Mouse (Mus musculus): ENCODE data around the gene Ccdc88c.
A peak's percentile ranks its signal among the peaks of the same experiment; 100 is the strongest.

Gene Ccdc88c

GRCm38 (mm10) chr12:100977958-100978725 is 50.7 kb downstream of the Ccdc88c start:
- DNase-seq (ENCODE audit: extremely low spot score, low read depth, low spot score), result no peak

GRCm38 (mm10) chr12:100977551-100977950 is 51.3 kb downstream of the Ccdc88c start:
- DNase-seq (ENCODE audit: extremely low spot score, low read depth, low spot score), result no peak

- no peak for DNase-seq (ENCODE audit: extremely low spot score, low read depth, low spot score)
Observed at GRCm38 (mm10) chr12:100969808-100970207, 59.0 kb downstream of the Ccdc88c start.

GRCm38 (mm10) chr12:100967383-100967782 is 61.5 kb downstream of the Ccdc88c start:
- DNase-seq (ENCODE audit: extremely low spot score, low read depth, low spot score), result no peak

GRCm38 (mm10) chr12:100966253-100966652 is 62.6 kb downstream of the Ccdc88c start:
- DNase-seq (ENCODE audit: extremely low spot score, low read depth, low spot score), result no peak

- no peak for DNase-seq (ENCODE audit: extremely low spot score, low read depth, low spot score)
Observed at GRCm38 (mm10) chr12:100965298-100965697, 63.6 kb downstream of the Ccdc88c start.

GRCm38 (mm10) chr12:100958621-100959592 is 69.9 kb downstream of the Ccdc88c start:
- no peak for DNase-seq (ENCODE audit: extremely low spot score, low read depth, low spot score)

GRCm38 (mm10) chr12:100958006-100958405 is 70.8 kb downstream of the Ccdc88c start:
- DNase-seq (ENCODE audit: extremely low spot score, low read depth, low spot score), result peak; percentile 71

GRCm38 (mm10) chr12:100957257-100957656 is 71.6 kb downstream of the Ccdc88c start:
- no peak for DNase-seq (ENCODE audit: extremely low spot score, low read depth, low spot score)

GRCm38 (mm10) chr12:100956825-100957224 is 72.0 kb downstream of the Ccdc88c start:
- no peak for DNase-seq (ENCODE audit: extremely low spot score, low read depth, low spot score)

- no peak for DNase-seq (ENCODE audit: extremely low spot score, low read depth, low spot score)
Observed at GRCm38 (mm10) chr12:100956028-100956427, 72.8 kb downstream of the Ccdc88c start.

- DNase-seq (ENCODE audit: extremely low spot score, low read depth, low spot score), result no peak
Observed at GRCm38 (mm10) chr12:100953926-100954325, 74.9 kb downstream of the Ccdc88c start.

GRCm38 (mm10) chr12:100952193-100952931 is 76.5 kb downstream of the Ccdc88c start:
- peak; percentile 57 for DNase-seq (ENCODE audit: extremely low spot score, low read depth, low spot score)

- no peak for DNase-seq (ENCODE audit: extremely low spot score, low read depth, low spot score)
Observed at GRCm38 (mm10) chr12:100949146-100949545, 79.7 kb downstream of the Ccdc88c start.

- DNase-seq (ENCODE audit: extremely low spot score, low read depth, low spot score), result no peak
Observed at GRCm38 (mm10) chr12:100948021-100948420, 80.8 kb downstream of the Ccdc88c start.

- no peak for DNase-seq (ENCODE audit: extremely low spot score, low read depth, low spot score)
Observed at GRCm38 (mm10) chr12:100945948-100946347, 82.9 kb downstream of the Ccdc88c start.

GRCm38 (mm10) chr12:100945501-100945900 is 83.4 kb downstream of the Ccdc88c start:
- no peak for DNase-seq (ENCODE audit: extremely low spot score, low read depth, low spot score)

- DNase-seq (ENCODE audit: extremely low spot score, low read depth, low spot score), result no peak
Observed at GRCm38 (mm10) chr12:100944921-100945336, 83.9 kb downstream of the Ccdc88c start.

- DNase-seq (ENCODE audit: extremely low spot score, low read depth, low spot score), result no peak
Observed at GRCm38 (mm10) chr12:100943146-100943545, 85.7 kb downstream of the Ccdc88c start.

GRCm38 (mm10) chr12:100941361-100941760 is 87.5 kb downstream of the Ccdc88c start:
- DNase-seq (ENCODE audit: extremely low spot score, low read depth, low spot score), result no peak
